Mouse (Mus musculus): ENCODE results near the gene Rtn4rl1.

- TF ChIP-seq CTCF (IDR thresholded peaks at IDR 0.05; ENCODE audit: low read depth, low read length) = no peak
- TF ChIP-seq POLR2A (IDR thresholded peaks at IDR 0.05; ENCODE audit: extremely low read depth, insufficient read depth, low read length) = no peak
These were observed 30.9 kb upstream of the Rtn4rl1 start for GRCm38 (mm10) chr11:75162591-75163080.

All from liver, adult 2 months (tissue).